Mouse (Mus musculus) neural tube, embryonic 11.5 days (tissue): ENCODE results near the gene Zfhx3. TPM values are rescaled to one million over a fixed set of nuclear protein-coding genes. Genes with fewer than 3 reads are reported as not detected.

Source experiments
- ATAC-seq: fragments of 200-750 bp; cut with Nextera tagmentation; 2 replicates; pipeline ENCODE4 v1.8.0; 2017; ENCODE audit warnings: moderate number of reproducible peaks, mild to moderate bottlenecking, moderate TSS enrichment, moderate library complexity; ENCODE audit not compliant: insufficient read depth, low FRiP score, low TSS enrichment
- DNase-seq: peaks from one replicate; pipeline ENCODE4 v3.0.0-alpha.2; 2015; ENCODE audit warnings: low spot score
- H3K27ac ChIP-seq: fragments of 300-500 bp; sonication (generic); 2 replicates; pipeline ENCODE4 v1.5.1; 2014; ENCODE audit warnings: low read depth, mild to moderate bottlenecking, low read length
- H3K27me3 ChIP-seq: fragments of 300-500 bp; sonication (generic); 2 replicates; pipeline ENCODE4 v1.6.1; 2014; ENCODE audit warnings: mild to moderate bottlenecking, low read length, mixed read lengths; ENCODE audit not compliant: control insufficient read depth, insufficient read depth
- H3K36me3 ChIP-seq: fragments of 300-500 bp; sonication (generic); 2 replicates; pipeline ENCODE4 v1.6.1; 2014; ENCODE audit warnings: mild to moderate bottlenecking, low read length, moderate library complexity, mixed read lengths; ENCODE audit not compliant: control insufficient read depth, insufficient read depth
- H3K4me1 ChIP-seq: fragments of 300-500 bp; sonication (generic); 2 replicates; pipeline ENCODE4 v1.6.1; 2014; ENCODE audit warnings: low read length, mixed read lengths; ENCODE audit not compliant: control insufficient read depth, insufficient read depth
- H3K4me2 ChIP-seq: fragments of 300-500 bp; sonication (generic); 2 replicates; pipeline ENCODE4 v1.6.1; 2014; ENCODE audit warnings: low read depth, mild to moderate bottlenecking, moderate library complexity
- H3K4me3 ChIP-seq: fragments of 300-500 bp; sonication (generic); 2 replicates; pipeline ENCODE4 v1.5.1; 2014; ENCODE audit warnings: low read depth, low read length
- H3K9ac ChIP-seq: fragments of 300-500 bp; sonication (generic); 2 replicates; pipeline ENCODE4 v1.6.1; 2014; ENCODE audit warnings: mild to moderate bottlenecking, low read length
- H3K9me3 ChIP-seq: fragments of 300-500 bp; sonication (generic); 2 replicates; pipeline ENCODE4 v1.6.1; 2016; ENCODE audit warnings: low read length; ENCODE audit not compliant: control insufficient read depth
- WGBS: fragments of 180-500 bp; shearing (Covaris S2); extraction: QIAGEN DNeasy Blood & Tissue Kit; methylation state at CpG from one replicate; pipeline ENCODE4 v1.1.7; 2014; 5-methylcytosine and 5-hydroxymethylcytosine counted together
- polyA plus RNA-seq: library from polyadenylated mRNA; unstranded; fragments of >200 nt; fragmentation: Nextera tagmentation; extraction: Ambion mirVana; gene quantifications from 2 replicates; pipeline ENCODE4 v1.2.1, GENCODE M21; 2014

Zfhx3 gene
- polyA plus RNA-seq, 1 experiment from 2014 or later: 36.2 TPM

GRCm38 (mm10) chr8:108348776-108349175 is 406.3 kb downstream of the Zfhx3 start:
- DNase-seq (no peak), ATAC-seq (no peak)
- Histone ChIP-seq H3K9ac (no peak overlapping the region), H3K4me2 (no peak overlapping the region), H3K9me3 (no peaks in the 10 kb centered on the region), H3K27me3 (no peaks in the 10 kb centered on the region), H3K4me3 (no peak overlapping the region), H3K27ac (no peak overlapping the region), H3K36me3 (no peaks in the 10 kb centered on the region), H3K4me1 (no peaks in the 10 kb centered on the region)
- WGBS: 75% methylated on average over 4 of the region's 4 CpGs

- ATAC-seq: no peak
Observed at GRCm38 (mm10) chr8:108355119-108355777, 412.8 kb downstream of the Zfhx3 start.

DNA sequence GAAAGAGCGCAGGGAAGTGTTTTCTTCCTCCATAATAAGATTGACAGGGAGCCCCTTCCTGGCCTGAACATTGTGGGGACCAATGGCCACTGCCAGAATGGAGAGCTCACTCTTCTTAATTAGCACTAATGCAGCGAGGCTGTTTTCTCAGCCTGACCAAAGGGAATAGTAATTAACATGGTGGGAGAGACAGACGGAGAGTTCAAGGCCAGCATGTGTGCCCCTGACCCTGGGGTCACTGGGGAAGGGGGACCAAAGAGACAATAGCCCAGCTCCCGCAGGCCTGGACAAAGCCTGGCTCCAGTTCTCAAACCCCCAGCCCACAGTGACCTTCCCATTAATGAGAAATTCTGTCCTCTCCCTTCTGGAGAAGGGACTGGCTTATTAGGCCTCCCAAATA is 419.0 kb downstream of the Zfhx3 start:
- ATAC-seq: no peak

More at GRCm38 (mm10) chr8:108355119-108355777, 412.8 kb downstream of the Zfhx3 start:
- no peaks in the 10 kb centered on the region for H3K4me1 ChIP-seq
- H3K36me3 ChIP-seq: no peaks in the 10 kb centered on the region
- no peak overlapping the region for H3K4me2 ChIP-seq
- H3K9me3 ChIP-seq: no peaks in the 10 kb centered on the region
- H3K4me3 ChIP-seq: no peak overlapping the region
- H3K27ac ChIP-seq: no peak overlapping the region
- no peaks in the 10 kb centered on the region for H3K27me3 ChIP-seq
- no peak for DNase-seq
- 46% methylated on average over 10 of the region's 10 CpGs for WGBS
- no peak overlapping the region for H3K9ac ChIP-seq

GRCm38 (mm10) chr8:108362421-108362820 is 420.0 kb downstream of the Zfhx3 start:
- no peaks in the 10 kb centered on the region for H3K27me3 ChIP-seq
- peak overlapping the region; percentile 10; the same call in 1 of the 2 replicates for H3K27ac ChIP-seq
- H3K4me3 ChIP-seq: no peak overlapping the region
- peaks cover 22% of the 10 kb centered on the region for H3K4me1 ChIP-seq
- H3K4me2 ChIP-seq: no peak overlapping the region
- H3K9ac ChIP-seq: no peak overlapping the region
- 60% methylated on average over 9 of the region's 9 CpGs for WGBS
- no peaks in the 10 kb centered on the region for H3K9me3 ChIP-seq
- H3K36me3 ChIP-seq: no peaks in the 10 kb centered on the region
- no peak for ATAC-seq
- peak; percentile 26 for DNase-seq

More for the DNA sequence above, 419.0 kb downstream of the Zfhx3 start:
- H3K4me2 ChIP-seq: no peak overlapping the region
- H3K9ac ChIP-seq: no peak overlapping the region
- WGBS: 32% methylated on average over 4 of the region's 4 CpGs
- no peak overlapping the region for H3K4me3 ChIP-seq
- H3K27me3 ChIP-seq: no peaks in the 10 kb centered on the region
- H3K36me3 ChIP-seq: no peaks in the 10 kb centered on the region
- H3K4me1 ChIP-seq: peaks cover 22% of the 10 kb centered on the region
- DNase-seq: peak; percentile 15
- no peaks in the 10 kb centered on the region for H3K9me3 ChIP-seq
- H3K27ac ChIP-seq: peak overlapping the region; percentile 53; the same call in 1 of the 2 replicates

- H3K9ac ChIP-seq: no peak overlapping the region
- H3K9me3 ChIP-seq: no peaks in the 10 kb centered on the region
- ATAC-seq: no peak
- WGBS: 6% methylated on average over 5 of the region's 5 CpGs
- no peaks in the 10 kb centered on the region for H3K27me3 ChIP-seq
- no peak overlapping the region for H3K4me2 ChIP-seq
- no peak overlapping the region for H3K4me3 ChIP-seq
- H3K36me3 ChIP-seq: no peaks in the 10 kb centered on the region
- DNase-seq: peak; percentile 52
- peaks cover 22% of the 10 kb centered on the region for H3K4me1 ChIP-seq
- peak overlapping the region; percentile 67; the same call in 1 of the 2 replicates for H3K27ac ChIP-seq
Observed at GRCm38 (mm10) chr8:108363435-108363834, 421.0 kb downstream of the Zfhx3 start.

DNA sequence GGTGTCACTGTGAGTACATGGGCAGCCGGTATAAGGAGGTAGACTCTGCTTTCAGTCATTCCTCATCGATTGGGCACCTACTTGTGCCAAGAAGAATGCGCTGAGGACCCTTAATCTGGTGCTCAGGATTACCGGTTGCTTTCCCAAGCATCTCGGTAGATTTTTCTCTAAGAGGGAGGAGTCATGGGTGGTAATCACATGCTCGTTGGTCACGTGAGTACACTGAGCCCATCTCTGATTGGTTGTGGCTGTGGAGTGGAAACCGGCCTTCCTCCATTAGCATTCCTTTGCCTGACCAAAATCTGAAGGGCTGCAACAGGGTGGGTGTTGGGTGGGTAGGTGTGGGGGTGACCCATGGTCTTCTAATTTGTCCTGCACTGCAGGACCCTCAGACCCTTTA is 421.4 kb downstream of the Zfhx3 start:
- Histone ChIP-seq H3K36me3 (no peaks in the 10 kb centered on the region), H3K27me3 (no peaks in the 10 kb centered on the region), H3K4me2 (no peak overlapping the region), H3K9ac (no peak overlapping the region), H3K27ac (0 out of 2 replicates have a peak overlapping the region, but pooled peaks have one; percentile 67), H3K4me3 (no peak overlapping the region), H3K9me3 (no peaks in the 10 kb centered on the region), H3K4me1 (peaks cover 22% of the 10 kb centered on the region)
- WGBS: 57% methylated on average over 8 of the region's 8 CpGs
- ATAC-seq: no peak
- DNase-seq: no peak

- Histone ChIP-seq H3K4me1 (no peaks in the 10 kb centered on the region; the same call in none of the 2 replicates), H3K36me3 (no peaks in the 10 kb centered on the region), H3K4me3 (no peak overlapping the region), H3K4me2 (no peak overlapping the region), H3K27ac (no peak overlapping the region), H3K27me3 (no peaks in the 10 kb centered on the region), H3K9ac (no peak overlapping the region), H3K9me3 (no peaks in the 10 kb centered on the region)
- DNase-seq: no peak
- ATAC-seq: no peak
- WGBS: 60% methylated on average over 6 of the region's 6 CpGs
Observed at GRCm38 (mm10) chr8:108369081-108369480, 426.6 kb downstream of the Zfhx3 start.

DNA sequence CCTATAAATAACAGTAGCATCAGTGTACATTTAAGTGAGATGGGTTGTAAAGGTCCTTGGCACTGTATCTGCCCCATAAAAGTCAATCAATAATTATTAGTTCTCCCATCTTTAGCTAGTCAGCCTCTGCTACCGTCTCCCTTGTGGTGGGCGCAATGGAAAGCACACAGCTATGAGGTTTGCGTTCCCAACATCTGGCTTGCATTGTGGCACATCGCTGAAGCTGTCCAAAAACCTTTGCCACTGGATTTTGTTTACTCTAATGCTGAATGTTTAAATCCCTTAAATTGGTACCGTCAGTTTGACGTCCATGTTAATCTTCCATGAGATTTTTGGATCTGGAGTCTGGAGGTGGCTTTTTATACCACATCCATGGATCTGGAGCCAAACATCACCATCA is 428.3 kb downstream of the Zfhx3 start:
- H3K27ac ChIP-seq: no peak overlapping the region
- no peaks in the 10 kb centered on the region for H3K9me3 ChIP-seq
- no peak overlapping the region for H3K9ac ChIP-seq
- H3K27me3 ChIP-seq: no peaks in the 10 kb centered on the region; the same call in 1 of the 2 replicates
- ATAC-seq (no peak), DNase-seq (no peak)
- H3K4me3 ChIP-seq: no peak overlapping the region
- WGBS: 85% methylated on average over 6 of the region's 6 CpGs
- H3K4me2 ChIP-seq: no peak overlapping the region
- H3K4me1 ChIP-seq: no peaks in the 10 kb centered on the region; the same call in none of the 2 replicates
- no peaks in the 10 kb centered on the region for H3K36me3 ChIP-seq

DNA sequence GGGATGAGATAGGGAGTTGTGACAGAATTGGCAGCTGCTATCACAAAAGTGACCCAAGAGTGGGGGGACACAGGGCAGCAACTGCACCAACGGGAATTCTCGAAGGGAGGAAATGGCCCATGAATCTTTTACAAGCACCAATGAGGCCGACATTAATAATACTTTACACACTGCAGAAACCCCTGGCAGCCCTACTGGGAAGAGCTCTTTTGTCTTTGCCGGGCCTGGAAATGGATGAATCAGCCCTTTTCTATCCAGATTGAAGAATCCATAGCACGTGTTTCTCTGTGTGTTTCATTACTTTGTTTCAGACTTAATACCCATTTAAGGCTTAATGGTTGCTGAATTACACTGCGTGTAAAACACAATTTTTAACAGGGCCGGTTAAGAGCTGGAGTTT is 430.6 kb downstream of the Zfhx3 start:
- H3K27me3 ChIP-seq: no peaks in the 10 kb centered on the region; the same call in 1 of the 2 replicates

More for the DNA sequence above, 430.6 kb downstream of the Zfhx3 start:
- 31% methylated on average over 7 of the region's 7 CpGs for WGBS
- Histone ChIP-seq H3K4me1 (no peaks in the 10 kb centered on the region; the same call in none of the 2 replicates), H3K4me2 (no peak overlapping the region), H3K27ac (0 out of 2 replicates have a peak overlapping the region, but pooled peaks have one; percentile 39), H3K9ac (no peak overlapping the region), H3K36me3 (no peaks in the 10 kb centered on the region), H3K4me3 (no peak overlapping the region), H3K9me3 (no peaks in the 10 kb centered on the region)
- ATAC-seq: no peak
- peak; percentile 27 for DNase-seq
